Mouse (Mus musculus): ENCODE measurements around the gene Rnh1.

- TF ChIP-seq CTCF (IDR thresholded peaks at IDR 0.05; ENCODE audit: low read depth), result no peak
- TF ChIP-seq EP300 (IDR thresholded peaks at IDR 0.05; ENCODE audit: low read depth), result no peak
Observed at GRCm38 (mm10) chr7:141205504-141205903, 32.8 kb upstream of the Rnh1 start.
